Mouse (Mus musculus): ENCODE data around the gene Copg2. TPM values are rescaled to one million over a fixed set of nuclear protein-coding genes. Genes with fewer than 3 reads are reported as not detected.

Copg2 gene
- total RNA-seq (2015; ENCODE audit: low replicate concordance) = 5.0 and 7.9 TPM in 2 replicates
- total RNA-seq (2017; ENCODE audit: low replicate concordance) = 9.5 and 10.6 TPM in 2 replicates

DNA sequence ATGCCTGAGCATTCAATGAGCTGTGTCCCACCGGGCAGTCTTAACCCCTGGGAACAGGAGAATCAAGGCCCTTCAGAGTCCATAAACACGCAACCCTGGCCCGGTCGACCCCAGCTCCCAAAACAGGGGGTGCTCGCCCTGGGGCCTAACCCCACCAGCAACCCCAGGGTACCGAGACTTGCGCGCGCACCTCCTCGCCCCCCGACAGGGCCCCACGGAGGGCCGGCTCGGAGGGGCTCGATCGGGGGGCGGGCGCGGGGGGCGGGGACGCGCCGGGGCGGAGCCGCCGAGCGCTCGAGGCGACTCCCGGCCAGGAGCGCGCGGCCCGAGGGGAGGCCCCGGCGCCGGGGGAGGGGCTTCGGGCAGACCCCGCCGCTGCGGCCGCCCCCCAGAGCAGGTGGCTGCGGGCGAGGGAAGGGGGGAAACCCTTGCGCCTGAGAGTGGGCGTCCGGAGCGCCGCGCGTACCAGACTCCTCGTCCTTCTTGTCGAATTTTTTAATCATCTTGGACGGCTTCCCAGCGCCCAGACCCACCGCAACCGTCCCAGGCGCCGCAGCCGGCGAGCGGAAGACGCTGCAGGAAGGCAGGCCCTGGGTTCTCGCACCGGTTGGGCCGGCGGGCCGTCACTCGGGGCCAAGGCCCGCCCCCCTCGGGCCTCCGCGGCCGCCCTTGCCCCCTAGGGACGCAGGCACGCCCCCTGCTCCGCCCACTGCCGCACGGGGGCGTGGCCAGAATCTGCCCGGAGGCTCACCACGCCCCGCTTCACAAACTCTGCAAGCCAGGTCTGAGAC lies at the start of gene Copg2:
Copg2 (minus strand) TSS at position 600 of the 791 bp plus-strand sequence.
- ATAC-seq (replicated peaks; ENCODE audit: low FRiP score, poor library complexity, severe bottlenecking) = peak; percentile 99

DNA sequence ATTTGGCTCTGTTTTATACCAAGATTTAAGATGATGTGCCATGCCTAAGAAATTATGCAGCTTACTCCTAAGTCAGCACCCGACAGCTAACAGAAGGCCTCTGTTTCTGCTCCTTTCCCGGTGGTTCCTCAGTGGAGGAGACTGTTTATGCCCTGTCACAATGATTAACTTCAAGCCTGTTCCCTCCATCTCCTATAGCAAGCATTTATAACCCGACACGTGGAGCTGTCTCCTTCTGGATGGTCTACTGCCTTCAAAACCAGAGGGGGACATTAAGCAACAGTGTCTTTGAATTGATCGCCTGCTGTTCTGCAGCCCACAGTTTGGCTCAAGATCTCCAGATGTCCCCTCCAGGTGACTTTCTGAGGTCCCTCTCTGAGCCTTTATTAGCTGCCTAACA lies 42.7 kb upstream of the Copg2 start:
- ATAC-seq (replicated peaks; ENCODE audit: low FRiP score, poor library complexity, severe bottlenecking) = no peak

DNA sequence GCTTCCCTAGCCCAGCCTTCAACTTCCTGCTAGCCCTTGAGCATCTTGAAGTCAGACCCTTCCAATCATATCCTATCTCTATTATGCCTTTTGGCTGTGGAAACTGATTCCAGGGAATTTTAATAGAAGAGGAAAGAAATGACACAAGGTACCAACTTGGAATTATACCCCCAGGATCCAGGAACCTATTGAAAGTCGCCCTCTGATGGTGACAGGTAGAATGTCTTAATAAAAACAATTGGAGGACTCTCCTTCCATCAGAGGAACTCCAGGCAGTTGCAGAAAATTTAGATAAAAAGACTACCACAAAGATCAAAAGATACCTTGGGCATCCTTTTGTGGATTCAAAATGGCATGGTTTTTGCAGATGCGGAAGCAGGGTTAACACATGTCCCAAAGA lies 26.2 kb upstream of the Copg2 start:
- no peak for ATAC-seq (replicated peaks; ENCODE audit: low FRiP score, poor library complexity, severe bottlenecking)

DNA sequence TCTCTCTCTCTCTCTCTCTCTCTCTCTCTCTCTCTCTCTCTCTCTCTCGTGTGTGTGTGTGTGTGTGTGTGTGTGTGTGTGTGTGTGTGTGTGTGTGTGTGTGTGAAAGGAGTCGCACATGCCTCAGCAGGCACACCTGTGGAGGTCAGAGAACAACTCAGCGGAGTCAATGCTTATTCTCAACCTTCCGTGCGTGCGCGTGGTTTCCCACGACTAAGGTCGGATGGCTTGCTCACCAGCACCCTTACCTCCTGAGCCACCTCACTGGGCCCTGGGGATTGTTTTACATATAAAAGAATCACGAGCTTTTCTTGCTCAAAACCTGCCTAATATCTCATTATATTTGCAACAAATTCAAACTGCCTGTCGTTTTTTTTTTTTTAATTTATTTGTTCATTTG lies 25.2 kb upstream of the Copg2 start:
- no peak for ATAC-seq (replicated peaks; ENCODE audit: low FRiP score, poor library complexity, severe bottlenecking)

DNA sequence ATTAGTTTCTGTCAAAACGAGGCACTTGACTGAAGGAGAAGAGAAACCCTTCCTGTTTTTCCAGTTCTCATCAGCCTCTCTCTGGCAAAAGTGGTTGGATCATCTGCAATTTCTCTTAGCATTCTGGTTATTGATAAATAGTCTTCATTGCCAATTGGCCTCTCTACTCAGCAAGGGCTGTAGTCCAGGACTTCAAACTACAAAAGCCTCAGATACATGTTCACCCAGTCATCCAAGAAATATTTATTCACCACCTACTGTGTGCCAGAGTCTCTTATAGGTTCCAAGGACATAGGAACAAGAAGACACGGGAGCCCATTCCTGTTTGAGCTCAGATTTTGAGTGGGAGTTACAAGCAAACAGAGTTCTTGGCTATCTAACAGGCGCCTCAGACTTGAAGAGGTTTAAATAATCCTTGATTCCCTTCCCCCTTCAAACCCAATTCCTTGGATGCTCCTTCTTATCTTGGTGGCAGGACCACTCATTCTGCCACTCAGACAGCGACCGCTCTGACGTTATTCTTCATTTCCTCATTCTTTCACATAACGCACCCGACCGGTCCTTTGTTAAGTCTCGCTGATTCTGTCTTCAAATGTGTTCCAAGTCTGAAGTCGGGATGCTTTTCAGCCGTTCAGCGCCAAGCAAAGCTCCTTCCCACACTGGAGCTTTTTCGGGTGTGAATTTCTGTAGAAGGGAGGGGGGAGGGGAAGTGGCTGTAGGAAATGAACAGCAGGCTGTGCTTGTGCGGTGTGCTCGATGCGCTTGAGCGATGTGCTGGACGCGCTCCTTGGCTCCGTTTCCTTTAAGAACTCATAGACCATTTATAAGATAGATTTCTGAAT lies 24.5 kb upstream of the Copg2 start:
- ATAC-seq (replicated peaks; ENCODE audit: low FRiP score, poor library complexity, severe bottlenecking) = no peak

DNA sequence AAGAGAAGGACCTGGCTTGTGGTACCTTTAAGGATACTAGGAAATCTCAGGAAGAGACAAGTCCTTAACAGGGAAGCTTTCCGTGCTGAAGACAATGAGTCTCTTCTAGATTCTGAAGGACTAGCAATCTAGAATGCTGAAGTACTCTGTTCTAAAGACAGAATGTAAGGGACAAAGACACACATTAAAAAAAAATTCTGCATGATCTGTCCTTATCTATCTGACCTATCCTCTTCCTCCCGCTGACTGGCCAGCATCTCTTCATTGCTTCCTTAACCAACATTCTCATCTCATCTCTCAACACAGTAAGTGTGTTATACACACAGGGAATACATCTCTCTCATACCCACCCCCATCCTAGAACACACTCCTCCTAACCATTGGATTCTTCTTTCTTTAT lies 18.9 kb upstream of the Copg2 start, which contains the start of gene Tsga13:
Tsga13 (minus strand) TSS at position 101 of the 400 bp plus-strand sequence.
- no peak for ATAC-seq (replicated peaks; ENCODE audit: low FRiP score, poor library complexity, severe bottlenecking)

DNA sequence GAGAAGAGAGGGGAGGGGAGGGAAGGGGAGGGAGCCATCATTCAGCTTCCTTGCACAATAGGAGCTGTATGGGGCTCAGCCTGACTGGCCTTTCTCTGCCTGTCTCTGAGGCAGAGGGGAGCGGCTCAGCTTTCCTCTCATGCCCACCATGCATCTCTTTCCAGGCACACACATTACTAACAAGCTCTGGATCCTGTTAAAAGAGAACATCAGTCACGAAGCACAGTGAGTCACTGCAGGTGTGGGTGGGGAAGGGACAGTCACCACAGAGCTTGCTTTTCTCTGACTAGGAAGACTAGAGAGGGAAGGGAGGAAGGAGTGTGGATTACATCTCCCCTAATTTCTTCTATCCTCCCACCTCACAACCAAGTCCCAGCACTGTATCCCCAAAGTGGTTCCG lies 11.4 kb upstream of the Copg2 start:
- no peak for ATAC-seq (replicated peaks; ENCODE audit: low FRiP score, poor library complexity, severe bottlenecking)

DNA sequence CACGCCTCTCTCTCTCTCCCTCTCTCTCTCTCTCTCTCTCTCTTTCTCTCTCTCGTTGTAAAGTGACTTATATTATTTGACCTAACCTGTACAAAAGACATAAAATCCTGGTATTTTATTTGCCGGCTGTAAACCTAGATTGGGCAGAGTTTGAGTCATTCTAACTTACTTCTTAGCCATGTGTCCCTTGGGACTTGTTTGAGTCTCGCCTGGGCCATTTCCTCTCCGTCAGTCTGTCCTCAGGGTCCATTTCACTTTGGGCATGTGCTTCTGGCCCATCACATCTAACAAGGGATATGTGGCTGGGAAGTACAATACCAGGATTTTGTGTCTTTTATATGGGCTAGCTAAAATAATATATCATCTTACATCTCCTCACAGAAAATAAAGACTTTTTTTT lies 8.3 kb upstream of the Copg2 start:
- no peak for ATAC-seq (replicated peaks; ENCODE audit: low FRiP score, poor library complexity, severe bottlenecking)

DNA sequence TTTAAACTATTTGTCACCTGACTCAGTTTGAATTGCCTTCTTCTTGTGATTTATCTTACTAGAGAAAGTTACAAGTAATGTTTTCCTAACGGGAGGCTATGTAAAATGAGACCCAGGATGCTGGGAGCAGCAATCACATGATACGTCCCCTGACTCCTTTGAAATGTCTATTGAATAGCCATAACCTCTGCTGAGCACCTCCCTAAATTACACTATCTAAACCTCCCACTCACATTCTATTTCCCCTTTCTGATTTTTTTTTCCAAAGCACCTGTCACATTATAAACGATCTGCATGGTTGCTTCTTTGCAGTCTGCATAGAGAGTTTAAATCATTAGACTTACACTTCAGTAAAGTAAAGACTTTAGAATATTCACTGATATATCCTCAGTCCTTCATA lies 7.4 kb upstream of the Copg2 start:
- ATAC-seq (replicated peaks; ENCODE audit: low FRiP score, poor library complexity, severe bottlenecking) = no peak

DNA sequence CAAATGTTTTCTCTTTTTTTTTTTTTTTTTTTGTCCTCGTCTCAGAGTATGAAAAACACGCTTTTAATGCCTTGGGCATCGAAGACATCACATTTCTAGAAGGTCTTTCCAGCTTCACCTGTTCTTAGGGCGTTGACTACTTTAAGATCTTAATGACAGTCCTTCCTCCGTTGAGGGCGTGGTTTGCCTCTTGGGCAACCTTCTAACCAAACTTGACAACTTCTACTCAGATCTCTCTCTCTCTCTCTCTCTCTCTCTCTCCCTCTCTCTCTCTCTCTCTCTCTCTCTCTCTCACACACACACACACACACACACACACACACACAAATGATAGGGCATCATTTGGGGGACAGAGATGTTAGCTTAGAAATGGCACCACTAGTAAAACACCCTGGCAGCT lies 926 bp upstream of the Copg2 start:
- ATAC-seq (replicated peaks; ENCODE audit: low FRiP score, poor library complexity, severe bottlenecking) = no peak

DNA sequence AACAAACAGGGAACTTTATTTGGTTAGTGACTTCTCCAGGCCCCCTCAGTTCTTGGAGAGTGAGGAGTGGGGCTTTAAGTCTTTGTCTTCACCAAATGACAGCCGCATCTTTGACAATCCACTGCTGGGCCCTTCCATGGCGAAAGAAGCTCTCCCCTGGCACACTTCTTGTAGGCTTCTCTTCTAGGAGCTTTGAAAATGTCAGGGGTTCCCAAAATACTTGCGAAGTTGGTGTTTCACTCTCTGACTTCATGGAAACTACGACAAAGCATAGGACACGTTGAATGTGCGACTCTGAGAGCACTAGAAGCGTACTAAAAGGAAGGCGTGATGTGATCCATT lies 363 bp upstream of the Copg2 start:
- peak; percentile 51 for ATAC-seq (replicated peaks; ENCODE audit: low FRiP score, poor library complexity, severe bottlenecking)

DNA sequence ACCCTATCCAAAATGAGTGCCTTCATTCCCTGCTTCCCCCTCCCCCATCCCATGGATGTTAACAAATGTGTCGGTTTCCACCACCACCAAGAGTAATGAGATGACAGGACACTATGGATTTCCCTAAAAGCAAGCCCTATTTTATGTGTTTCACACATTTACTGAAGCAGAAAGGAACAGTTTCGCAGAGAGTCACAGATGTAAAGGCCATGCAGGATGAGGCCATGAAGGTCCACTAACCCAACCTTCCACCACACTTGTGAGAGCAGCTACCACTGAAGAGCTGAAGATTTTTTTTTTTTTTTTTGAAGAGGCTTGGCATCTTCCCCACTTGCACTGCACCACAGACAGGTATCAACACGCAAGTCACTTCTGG lies 787 bp downstream of the Copg2 start:
- no peak for ATAC-seq (replicated peaks; ENCODE audit: low FRiP score, poor library complexity, severe bottlenecking)

DNA sequence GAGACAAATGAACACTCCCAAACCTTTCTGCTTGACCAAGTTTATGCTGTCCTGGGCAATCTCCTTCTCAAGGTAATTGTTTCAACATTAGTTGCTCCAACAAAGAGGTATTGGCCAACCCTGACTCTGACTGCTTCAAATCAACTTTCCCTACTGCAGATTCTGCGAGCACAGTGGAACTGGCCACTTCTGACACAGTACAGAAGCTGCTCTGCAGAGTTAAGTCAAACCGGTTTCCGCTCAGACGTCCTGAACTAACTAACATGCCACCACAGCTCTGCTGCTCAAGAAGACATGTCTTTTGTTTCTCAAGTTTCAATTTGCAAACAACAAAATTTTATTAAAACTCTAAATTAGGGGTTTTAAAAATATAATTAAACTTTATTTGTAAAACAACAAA lies 3.5 kb downstream of the Copg2 start:
- ATAC-seq (replicated peaks; ENCODE audit: low FRiP score, poor library complexity, severe bottlenecking) = no peak

DNA sequence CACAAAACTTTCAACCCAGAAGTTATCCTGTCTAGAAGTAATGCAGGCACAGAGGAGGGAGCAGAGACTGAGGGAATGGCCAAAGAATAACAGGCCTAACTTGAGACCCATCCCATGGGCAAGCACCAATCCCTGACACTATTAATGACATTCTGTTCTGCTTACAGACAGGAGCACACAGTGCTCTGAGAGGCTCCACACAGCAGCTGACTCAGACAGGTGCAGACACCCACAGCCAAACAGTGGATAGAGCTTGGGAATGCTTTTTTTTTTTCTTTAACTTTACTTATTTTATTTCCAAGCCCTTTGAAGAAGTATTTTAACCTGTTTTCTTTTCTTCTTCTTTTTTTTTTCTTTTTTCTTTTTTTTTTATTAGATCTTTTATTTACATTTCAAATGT lies 4.8 kb downstream of the Copg2 start:
- no peak for ATAC-seq (replicated peaks; ENCODE audit: low FRiP score, poor library complexity, severe bottlenecking)

DNA sequence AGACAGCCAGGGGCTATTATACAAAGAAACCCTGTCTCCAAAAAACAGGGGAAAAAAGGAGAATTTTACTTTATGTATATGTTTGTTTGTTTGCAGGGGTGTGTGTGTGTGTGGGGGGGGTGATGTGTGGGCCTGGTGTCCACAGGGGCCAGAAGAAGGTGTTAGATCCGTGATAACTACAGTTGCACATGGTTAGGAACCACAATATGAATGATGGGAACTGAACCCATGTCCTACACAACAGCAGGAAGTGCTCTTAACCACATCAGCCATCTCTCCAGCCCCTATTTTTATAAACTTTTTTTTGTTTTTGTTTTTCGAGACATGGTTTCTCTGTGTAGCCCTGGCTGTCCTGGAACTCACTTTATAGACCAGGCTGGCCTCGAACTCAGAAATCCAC lies 11.7 kb downstream of the Copg2 start:
- no peak for ATAC-seq (replicated peaks; ENCODE audit: low FRiP score, poor library complexity, severe bottlenecking)

DNA sequence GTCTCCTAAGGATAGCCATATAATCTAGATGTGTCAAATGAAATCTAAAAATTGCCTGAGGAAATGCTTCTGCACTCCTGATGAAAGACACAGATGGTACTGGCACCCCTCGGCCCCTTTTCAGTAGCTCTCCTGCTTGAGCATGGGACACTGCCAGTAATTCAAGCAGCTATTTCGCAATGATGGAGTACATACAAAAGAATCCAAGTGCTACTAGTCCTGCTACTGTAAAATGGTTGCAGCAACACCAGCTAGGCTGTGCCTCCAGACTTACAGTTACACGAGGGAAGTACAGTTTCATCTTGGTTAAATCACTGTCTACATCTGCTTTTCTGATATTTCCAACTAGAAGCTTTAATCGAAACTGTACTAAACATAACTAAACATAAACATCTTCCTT lies 13.1 kb downstream of the Copg2 start:
- no peak for ATAC-seq (replicated peaks; ENCODE audit: low FRiP score, poor library complexity, severe bottlenecking)

DNA sequence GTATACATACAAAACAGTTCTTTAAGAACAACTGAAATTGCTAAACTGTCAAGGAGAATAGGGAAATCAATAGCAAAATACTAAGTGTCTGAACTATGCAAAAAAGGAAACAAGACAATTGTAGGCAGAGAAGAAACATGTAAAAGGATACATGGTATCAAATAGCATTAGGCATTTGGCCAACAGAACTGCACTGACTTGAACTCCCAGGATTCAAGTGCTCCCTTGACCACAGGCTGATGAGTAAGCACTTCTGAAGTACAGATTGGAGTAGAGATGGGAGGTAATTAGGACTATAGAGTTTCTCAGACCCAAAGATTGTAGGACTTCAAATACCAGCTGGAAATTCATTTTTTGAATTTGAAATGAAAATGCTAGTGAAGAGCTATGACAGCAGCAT lies 19.9 kb downstream of the Copg2 start:
- ATAC-seq (replicated peaks; ENCODE audit: low FRiP score, poor library complexity, severe bottlenecking) = no peak

DNA sequence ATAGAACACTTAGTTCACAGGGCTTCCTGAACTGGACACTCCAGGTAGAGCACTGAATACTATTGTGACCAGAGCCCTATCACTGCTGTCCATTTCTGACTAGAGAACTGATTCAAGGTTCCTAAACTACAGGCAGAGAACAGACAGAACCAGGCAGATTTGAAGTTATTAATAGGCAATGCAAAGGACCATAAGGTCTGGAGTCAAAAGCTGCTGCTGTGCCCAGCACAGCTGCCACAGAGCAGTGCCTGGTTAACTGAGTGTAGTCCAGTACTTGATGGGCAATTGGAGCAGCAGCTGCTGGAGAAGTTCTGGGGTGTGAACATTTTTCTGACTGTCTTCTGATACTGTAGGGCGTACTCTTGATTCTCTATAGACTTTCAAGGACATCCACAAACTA lies 30.1 kb downstream of the Copg2 start:
- ATAC-seq (replicated peaks; ENCODE audit: low FRiP score, poor library complexity, severe bottlenecking) = no peak

DNA sequence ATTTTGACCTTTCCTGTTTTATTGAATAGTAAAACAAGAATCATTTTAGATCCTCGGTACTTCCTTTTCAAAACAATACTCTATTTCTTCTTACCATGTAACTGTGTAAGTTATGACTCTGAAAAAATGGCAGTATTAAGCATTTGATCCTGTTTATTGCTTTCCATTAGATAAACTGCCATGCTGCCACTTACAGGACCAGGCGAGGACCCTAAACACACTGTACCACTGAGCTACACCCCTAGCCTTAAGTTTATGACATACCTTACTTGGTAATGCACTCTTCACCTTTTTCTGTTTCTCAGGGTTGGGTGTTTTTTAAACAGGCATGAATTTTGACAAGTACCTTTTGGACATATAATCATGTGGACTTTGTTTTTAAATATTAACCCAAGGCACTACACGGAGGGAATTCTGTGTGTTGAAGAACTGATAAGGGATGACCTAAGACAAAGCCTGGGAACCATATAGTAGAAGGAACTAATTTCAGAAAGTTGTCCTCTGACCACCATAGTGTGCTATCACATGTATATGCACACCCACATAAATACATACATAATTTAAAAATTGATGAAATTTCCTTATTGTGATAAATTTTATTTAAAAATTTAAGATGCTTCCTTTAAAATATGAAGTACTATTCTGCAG lies 31.4 kb downstream of the Copg2 start:
- no peak for ATAC-seq (replicated peaks; ENCODE audit: low FRiP score, poor library complexity, severe bottlenecking)

DNA sequence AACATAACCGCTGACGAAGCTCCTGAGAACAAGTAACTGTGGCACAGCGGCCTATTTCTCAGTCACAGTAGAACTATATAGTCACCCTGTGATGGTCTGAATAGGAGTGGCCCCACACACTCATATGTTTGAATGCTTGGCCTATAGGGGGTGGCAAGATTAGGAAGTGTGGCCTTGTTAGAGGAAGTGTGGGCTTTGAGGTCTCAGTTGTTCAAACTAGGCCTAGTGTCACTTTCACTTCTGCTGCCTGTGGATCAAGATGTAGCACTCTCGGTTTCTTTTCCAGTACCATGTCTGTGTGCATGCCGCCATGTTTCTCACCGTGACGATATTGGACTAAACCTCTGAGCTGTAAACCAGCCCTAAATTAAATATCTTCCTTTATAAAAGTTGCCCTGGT lies 40.6 kb downstream of the Copg2 start:
- ATAC-seq (replicated peaks; ENCODE audit: low FRiP score, poor library complexity, severe bottlenecking) = no peak

DNA sequence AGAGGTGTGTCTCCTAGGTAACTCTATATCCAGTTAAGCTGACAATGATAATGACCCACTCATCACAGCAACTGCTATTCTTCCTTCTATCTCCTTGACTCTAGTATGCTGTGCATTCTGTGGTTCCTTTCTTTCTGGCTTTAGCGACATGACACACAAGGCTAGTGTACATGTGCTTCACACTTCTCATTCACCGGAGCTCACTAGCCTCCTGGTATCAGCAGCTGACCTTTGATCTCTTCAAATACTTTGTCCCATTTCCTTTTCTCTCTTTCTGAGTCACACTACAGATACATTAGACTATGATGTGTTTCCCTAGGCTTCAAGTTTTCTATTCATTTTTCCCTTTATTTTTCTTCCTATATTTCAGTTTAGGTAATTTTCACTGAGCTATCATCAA lies 41.4 kb downstream of the Copg2 start:
- ATAC-seq (replicated peaks; ENCODE audit: low FRiP score, poor library complexity, severe bottlenecking) = no peak

Measured in erythroblast, adult 5-6 weeks (primary cell).